Mouse (Mus musculus): ENCODE measurements around the gene Med6.

DNA sequence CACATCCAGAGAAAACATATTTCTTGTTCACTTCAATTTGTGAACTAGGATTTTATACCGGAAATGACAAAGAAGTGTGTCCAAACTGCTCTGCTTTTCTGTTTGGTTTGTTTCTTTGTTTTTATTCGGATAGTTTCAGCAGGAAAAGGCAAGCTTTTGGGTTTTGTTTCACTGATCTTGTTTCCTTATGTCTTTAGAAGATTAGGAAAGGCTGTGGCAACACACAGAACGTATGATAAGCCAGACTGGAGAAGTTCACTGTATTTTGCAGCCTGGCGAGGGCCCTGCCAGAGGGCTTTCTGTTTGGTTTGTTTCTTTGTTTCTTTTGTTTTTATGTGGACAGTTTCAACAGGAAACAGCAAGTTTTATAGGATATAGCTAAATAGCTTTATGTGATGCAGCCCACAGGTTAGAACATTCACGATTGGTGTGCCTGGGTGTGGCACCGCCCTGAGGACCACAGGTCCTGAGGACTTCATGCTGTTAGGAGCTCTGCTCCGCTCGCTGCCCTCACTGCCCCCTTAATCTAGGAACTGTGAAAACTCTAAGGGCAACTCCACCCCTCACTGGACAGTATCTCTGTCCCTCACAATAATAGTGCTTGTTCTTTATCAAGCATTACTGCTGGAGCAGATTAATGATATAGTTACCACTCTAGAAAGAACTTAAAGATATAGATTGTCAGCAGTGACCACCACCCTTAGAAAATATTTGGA lies 1.9 kb upstream of the Med6 start:
- TF ChIP-seq POLR2A (IDR thresholded peaks at IDR 0.05; ENCODE audit: extremely low read depth, insufficient read depth, low read length) (no peak), CTCF (IDR thresholded peaks at IDR 0.05; ENCODE audit: low read depth, low read length) (no peak)

All from liver, adult 2 months (tissue).